Mouse (Mus musculus) CH12.LX (cell line): ENCODE data around the gene Fam129c. TPM values are rescaled to one million over a fixed set of nuclear protein-coding genes. Genes with fewer than 3 reads are reported as not detected.

Experiments used
- DNase-seq: peaks from one replicate; pipeline ENCODE4 v3.0.0-alpha.2; 2013; ENCODE audit errors: extremely low read depth
- H3K27ac ChIP-seq: 2 replicates; pipeline ENCODE4 v1.5.1; 2012; ENCODE audit warnings: low read depth, mild to moderate bottlenecking, control low read depth, moderate library complexity; ENCODE audit not compliant: insufficient read depth
- H3K27me3 ChIP-seq: replicated peaks from 2 replicates; pipeline ENCODE3; 2012; ENCODE audit warnings: inconsistent platforms
- H3K36me3 ChIP-seq, 2 experiments: replicated peaks in 1 of 2; 2 replicates each; pipeline versions ENCODE3 to v1.6.1; 2012; ENCODE audit warnings: inconsistent platforms in 1 of 2, low read length in 1 of 2, mild to moderate bottlenecking in 1 of 2, mixed read lengths in 1 of 2, moderate library complexity in 1 of 2; ENCODE audit not compliant: control insufficient read depth in 1 of 2, insufficient read depth in 1 of 2
- H3K4me1 ChIP-seq, 2 experiments: 2 replicates each; pipeline ENCODE4 v1.6.1; 2012; ENCODE audit warnings: inconsistent platforms in 1 of 2, moderate library complexity in 1 of 2; ENCODE audit not compliant: insufficient read depth in 2 of 2, control insufficient read depth in 1 of 2
- H3K4me2 ChIP-seq: 2 replicates; pipeline ENCODE4 v1.6.1; 2012; ENCODE audit warnings: low read depth, mild to moderate bottlenecking, control low read depth; ENCODE audit not compliant: poor library complexity, insufficient read depth, severe bottlenecking
- H3K4me3 ChIP-seq, 3 experiments: fragments of 150-350 bp in 1 of 3; sonication (generic) in 1 of 3; replicated peaks in 1 of 3; 2 replicates each; pipeline versions ENCODE3 to v1.5.1; 2011 to 2012; ENCODE audit warnings: low read depth in 2 of 3, low read length in 2 of 3, mild to moderate bottlenecking in 2 of 3, moderate library complexity in 2 of 3, control low read depth in 1 of 3, improper control_type of control experiment in 1 of 3, inconsistent platforms in 1 of 3, mixed read lengths in 1 of 3; ENCODE audit not compliant: poor library complexity in 1 of 3
- H3K79me2 ChIP-seq: replicated peaks from 2 replicates; pipeline ENCODE4 v1.6.1; 2012; ENCODE audit warnings: mild to moderate bottlenecking, moderate library complexity; ENCODE audit not compliant: control insufficient read depth, poor library complexity, insufficient read depth, severe bottlenecking; ENCODE audit errors: extremely low read depth
- H3K9ac ChIP-seq: 2 replicates; pipeline ENCODE4 v1.6.1; 2012; ENCODE audit warnings: low read depth, mild to moderate bottlenecking, control low read depth, moderate library complexity; ENCODE audit not compliant: insufficient read depth
- H3K9me3 ChIP-seq: replicated peaks from 2 replicates; pipeline ENCODE3; 2012; ENCODE audit warnings: low read length, inconsistent platforms, mixed read lengths
- CHD2 ChIP-seq: IDR thresholded peaks from 2 replicates; pipeline ENCODE4 v1.6.1; 2011; ENCODE audit warnings: low read length, improper control_type of control experiment
- CTCF ChIP-seq, 2 experiments: IDR thresholded peaks in 1 of 2; conservative IDR thresholded peaks in 1 of 2; 2 replicates each; pipeline ENCODE4 v1.5.1; 2011 to 2012; ENCODE audit warnings: low read depth in 2 of 2, low read length in 2 of 2, improper control_type of control experiment in 1 of 2, inconsistent platforms in 1 of 2, mild to moderate bottlenecking in 1 of 2, moderate library complexity in 1 of 2
- MAX ChIP-seq: IDR thresholded peaks from 2 replicates; pipeline ENCODE4 v1.6.1; 2011; ENCODE audit warnings: low read length, improper control_type of control experiment
- MEF2A ChIP-seq: IDR thresholded peaks from 2 replicates; pipeline ENCODE4 v1.6.1; 2014; ENCODE audit warnings: low read depth, mild to moderate bottlenecking, inconsistent platforms, low read length, improper control_type of control experiment, borderline replicate concordance
- RCOR1 ChIP-seq: conservative IDR thresholded peaks from 2 replicates; pipeline ENCODE4 v1.6.1; 2012; ENCODE audit warnings: low read depth, mild to moderate bottlenecking, inconsistent platforms, low read length, improper control_type of control experiment
- USF2 ChIP-seq: conservative IDR thresholded peaks from 2 replicates; pipeline ENCODE4 v1.6.1; 2011; ENCODE audit warnings: low read depth, low read length, improper control_type of control experiment
- ZMIZ1 ChIP-seq: IDR thresholded peaks from 2 replicates; pipeline ENCODE4 v1.6.1; 2012; ENCODE audit warnings: low read depth, mild to moderate bottlenecking, inconsistent platforms, low read length, improper control_type of control experiment
- ZNF384 ChIP-seq: IDR thresholded peaks from 2 replicates; pipeline ENCODE4 v1.6.1; 2012; ENCODE audit warnings: low read depth, low read length, improper control_type of control experiment, inconsistent platforms
- dilution Hi-C: fragments of 300-500 bp; cut with MboI; formaldehyde crosslinking; loops from 2 replicates; pipeline ENCODE4 v1.14.3; 2020; ENCODE audit warnings: low sequenced_read_pairs; ENCODE audit not compliant: extremely low pct_unique_long_range_greater_than_20kb, extremely low pct_ligation_motif_present
- in situ Hi-C: fragments of 300-500 bp; cut with MboI; formaldehyde crosslinking; loops from 3 replicates; pipeline ENCODE4 v1.14.3; 2019; ENCODE audit warnings: low sequenced_read_pairs, low pct_ligation_motif_present, low pct_unique_long_range_greater_than_20kb, mixed read lengths
- polyA plus RNA-seq: library from polyadenylated mRNA; unstranded; fragments of >175 nt; gene quantifications from 2 replicates; pipeline ENCODE4 v1.2.1, GENCODE M21; 2012; ENCODE audit warnings: low read depth; ENCODE audit not compliant: insufficient read length
- total RNA-seq, 2 experiments: library from RNA; depleted of rRNA; stranded (reverse); fragments of 300-350 nt in 1 of 2; fragments of >200 nt in 1 of 2; gene quantifications; 2 replicates each; pipeline ENCODE4 v1.2.3; 2012 to 2014

The Fam129c gene
- total and polyA plus RNA-seq, 3 experiments, result 89.2 to 98.6 (median 95.2) TPM

DNA sequence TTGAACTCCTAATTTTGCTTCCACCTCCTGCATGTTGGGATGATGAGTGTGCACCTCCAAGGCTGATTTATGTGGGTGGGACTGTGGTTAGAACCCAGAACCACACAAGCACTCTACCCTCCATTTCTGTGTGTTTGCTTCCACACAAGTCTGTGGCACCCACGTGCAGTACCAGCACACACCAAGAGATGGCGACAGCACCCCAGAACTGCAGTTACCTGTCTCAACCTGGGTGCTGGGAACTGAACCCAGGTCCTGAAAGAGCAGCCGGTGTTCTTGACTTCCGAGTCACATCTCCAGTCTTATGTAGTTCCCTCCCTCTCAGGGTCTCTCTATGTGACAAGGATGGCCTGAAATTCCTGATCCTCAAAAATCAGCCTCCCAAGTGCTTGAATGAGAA, 33.5 kb upstream of the Fam129c start:
- Histone ChIP-seq H3K4me2 (no peak overlapping the region), H3K9me3 (peaks cover 16% of the 10 kb centered on the region), H3K27ac (no peak overlapping the region), H3K79me2 (no peaks in the 10 kb centered on the region), H3K27me3 (peaks cover 22% of the 10 kb centered on the region), H3K9ac (no peak overlapping the region), H3K4me1 (peaks cover 2 to 17% of the 10 kb centered on the region in 2 experiments; a peak in 2 of 4 replicates), H3K36me3 (no peaks in the 10 kb centered on the region), H3K4me3 (no peak overlapping the region)
- in situ Hi-C loops, result loop anchor here (5.0 kb wide), 1 partner anchor 68 kb away; no protein-coding TSS in a partner anchor
- DNase-seq, result no peak
- dilution Hi-C loops, result no loop called here
- peak; percentile 37 to 38; a peak in 2 of 4 replicates for TF ChIP-seq CTCF (conservative IDR thresholded peaks at IDR 0.05 in 1 of 2, IDR thresholded peaks at IDR 0.05 in 1 of 2; ENCODE audit: low read depth in 2 of 2, low read length in 2 of 2)
- TF ChIP-seq RCOR1, result no peak

DNA sequence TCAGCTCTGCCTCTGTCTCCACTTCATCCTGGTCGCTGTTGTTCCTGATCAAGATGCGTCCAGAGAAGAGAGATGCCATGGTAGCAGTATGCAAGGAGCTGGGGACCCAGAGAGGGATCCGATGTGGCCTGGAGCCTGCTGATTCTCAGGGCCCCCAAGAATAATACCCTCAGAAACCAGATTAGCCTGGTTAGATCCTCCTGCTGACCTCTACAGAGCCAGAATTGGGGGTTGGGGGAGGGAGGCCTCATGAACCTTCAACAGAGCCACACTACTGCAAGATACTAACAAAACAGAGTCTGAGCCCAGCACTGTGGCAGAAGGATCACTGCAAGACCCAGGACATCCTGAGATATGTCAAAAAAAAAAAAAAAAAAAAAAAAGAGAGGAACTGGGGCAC, 30.9 kb upstream of the Fam129c start, which contains the start of gene Nxnl1:
TSS of gene Nxnl1 (minus strand) at position 101 of the 400 bp plus-strand sequence.
- peaks cover 12% of the 10 kb centered on the region for H3K27me3 ChIP-seq
- H3K9ac ChIP-seq, result no peak within 1 kb of the TSS
- no peak within 1 kb of the TSS for H3K4me3 ChIP-seq
- TF ChIP-seq CHD2, result no peak
- TF ChIP-seq ZNF384, result no peak
- no peak for TF ChIP-seq ZMIZ1
- no peak for TF ChIP-seq USF2
- TF ChIP-seq MAX, result no peak
- no peak for TF ChIP-seq MEF2A
- TF ChIP-seq, all 38 proteins: peak for 0
- Histone ChIP-seq H3K79me2 (no peaks in the 10 kb centered on the region), H3K4me1 (peaks cover 5 to 22% of the 10 kb centered on the region in 2 experiments; a peak in 3 of 4 replicates), H3K4me2 (no peak within 1 kb of the TSS), H3K9me3 (peaks cover 16% of the 10 kb centered on the region), H3K27ac (no peak within 1 kb of the TSS), H3K36me3 (no peaks in the 10 kb centered on the region)
- dilution Hi-C loops (no loop called here), in situ Hi-C loops (no loop called here)
- DNase-seq, result no peak

DNA sequence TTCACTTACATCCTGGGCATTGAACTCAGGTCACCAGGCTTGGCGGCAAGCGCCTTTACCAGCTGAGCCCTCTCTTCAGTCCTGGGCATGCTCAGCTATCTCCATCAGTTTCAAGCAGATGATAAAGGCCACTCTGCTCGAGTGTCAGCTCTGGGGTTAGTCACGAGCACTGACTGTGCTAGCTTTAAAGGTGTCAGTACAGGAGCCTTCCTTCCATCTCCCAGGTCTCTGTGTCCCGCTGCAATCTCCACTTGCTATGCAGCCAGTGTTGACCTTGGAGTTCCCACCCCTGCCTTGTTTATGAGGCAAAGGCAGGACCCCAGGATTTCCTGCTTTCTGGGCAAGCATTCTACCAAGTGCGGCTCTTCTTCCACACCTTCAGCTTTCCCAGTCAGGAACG, 29.9 kb upstream of the Fam129c start:
- H3K4me3 ChIP-seq, result no peak overlapping the region
- H3K9me3 ChIP-seq, result peaks cover 16% of the 10 kb centered on the region
- in situ Hi-C loops, result no loop called here
- H3K4me2 ChIP-seq, result no peak overlapping the region
- peaks cover 7 to 19% of the 10 kb centered on the region in 2 experiments; a peak in 3 of 4 replicates for H3K4me1 ChIP-seq
- no peak for TF ChIP-seq MEF2A
- TF ChIP-seq, all 38 proteins: peak for 0
- H3K79me2 ChIP-seq, result no peaks in the 10 kb centered on the region
- dilution Hi-C loops, result no loop called here
- no peak for DNase-seq
- peaks cover 7% of the 10 kb centered on the region for H3K27me3 ChIP-seq
- H3K9ac ChIP-seq, result no peak overlapping the region
- H3K27ac ChIP-seq, result no peak overlapping the region
- no peaks in the 10 kb centered on the region for H3K36me3 ChIP-seq
